Mouse (Mus musculus) C2C12 (cell line): ENCODE results near the gene Zfp462. TPM values are rescaled to one million over a fixed set of nuclear protein-coding genes. Genes with fewer than 3 reads are reported as not detected.

Source experiments
- H3K27me3 ChIP-seq: one replicate; pipeline ENCODE4 v1.6.1; 2011; ENCODE audit not compliant: control insufficient read depth, insufficient read depth, insufficient read length
- H3K36me3 ChIP-seq: one replicate; pipeline ENCODE4 v1.6.1; 2011; ENCODE audit not compliant: control insufficient read depth, insufficient read depth
- H3K4me3 ChIP-seq: one replicate; pipeline ENCODE4 v1.5.1; 2011; ENCODE audit warnings: mild to moderate bottlenecking, control low read depth; ENCODE audit not compliant: poor library complexity, insufficient read depth, severe bottlenecking
- H3K79me2 ChIP-seq: one replicate; pipeline ENCODE4 v1.6.1; 2011; ENCODE audit not compliant: control insufficient read depth, insufficient read depth
- H3K79me3 ChIP-seq: one replicate; pipeline ENCODE4 v1.6.1; 2011; ENCODE audit warnings: low read depth, control low read depth
- H3ac ChIP-seq: one replicate; pipeline ENCODE3; 2011; ENCODE audit warnings: low read depth; ENCODE audit not compliant: control insufficient read depth, insufficient read length
- CEBPB ChIP-seq: IDR thresholded peaks from one replicate; pipeline ENCODE4 v1.6.1; 2011; ENCODE audit warnings: low read depth, mild to moderate bottlenecking, control low read depth, moderate library complexity
- CTCF ChIP-seq: IDR thresholded peaks from one replicate; pipeline ENCODE4 v1.5.1; 2011; ENCODE audit not compliant: control insufficient read depth, insufficient read depth, insufficient read length
- FOSL1 ChIP-seq: IDR thresholded peaks from one replicate; pipeline ENCODE4 v1.8.0; 2011; ENCODE audit warnings: mild to moderate bottlenecking, low read length; ENCODE audit not compliant: poor library complexity, insufficient read depth, severe bottlenecking
- MAX ChIP-seq: IDR thresholded peaks from one replicate; pipeline ENCODE4 v1.6.1; 2011; ENCODE audit warnings: mild to moderate bottlenecking, control low read depth
- MYOD1 ChIP-seq: IDR thresholded peaks from one replicate; pipeline ENCODE4 v1.6.1; 2011; ENCODE audit warnings: low read depth; ENCODE audit not compliant: control insufficient read depth, insufficient read length
- MYOG ChIP-seq: IDR thresholded peaks from one replicate; pipeline ENCODE4 v1.6.1; 2011; ENCODE audit not compliant: control insufficient read depth, insufficient read length; ENCODE audit errors: extremely low read depth
- USF1 ChIP-seq: IDR thresholded peaks from one replicate; pipeline ENCODE4 v1.6.1; 2011; ENCODE audit warnings: low read depth, mild to moderate bottlenecking, control low read depth, moderate library complexity
- polyA plus RNA-seq: library from polyadenylated mRNA; unstranded; fragments of >200 nt; fragmentation: generic; extraction: Trizol; gene quantifications from one replicate; pipeline ENCODE4 v1.2.1, GENCODE M21; 2012; ENCODE audit warnings: missing spikeins

Zfp462 gene
- polyA plus RNA-seq, 1 experiment = 6.3 TPM

DNA sequence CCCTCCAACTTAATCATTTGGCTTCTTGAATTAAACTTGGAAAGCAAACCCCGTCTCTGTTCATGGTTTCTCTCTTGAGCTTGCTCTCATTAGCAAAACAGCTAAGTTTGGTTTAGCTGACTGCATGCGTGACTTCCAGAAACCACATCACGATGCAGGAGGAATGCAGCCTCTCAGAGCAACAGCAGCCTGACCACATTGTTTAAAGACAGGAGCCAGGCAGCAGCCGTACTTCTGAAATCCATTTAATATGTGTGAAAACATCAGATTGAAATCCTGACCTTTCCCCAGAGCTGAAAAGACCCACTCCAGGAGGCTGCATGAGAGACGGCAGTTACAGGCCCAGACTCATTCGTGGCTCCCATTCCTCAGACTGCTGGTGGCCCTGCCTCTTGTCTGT is 144.1 kb downstream of the Zfp462 start:
- H3K4me3 ChIP-seq = no peak overlapping the region
- no peak overlapping the region for H3ac ChIP-seq
- H3K79me2 ChIP-seq = no peaks in the 10 kb centered on the region
- H3K36me3 ChIP-seq = no peaks in the 10 kb centered on the region
- TF ChIP-seq CTCF (no peak), FOSL1 (no peak), MYOG (no peak), CEBPB (no peak), MAX (no peak), USF1 (no peak), MYOD1 (no peak)
- H3K27me3 ChIP-seq = no peaks in the 10 kb centered on the region
- H3K79me3 ChIP-seq = no peaks in the 10 kb centered on the region

GRCm38 (mm10) chr4:55097157-55097556 is 152.3 kb downstream of the Zfp462 start:
- Histone ChIP-seq H3K79me3 (no peaks in the 10 kb centered on the region), H3K79me2 (no peaks in the 10 kb centered on the region), H3K27me3 (no peaks in the 10 kb centered on the region), H3K4me3 (no peak overlapping the region), H3ac (no peak overlapping the region), H3K36me3 (no peaks in the 10 kb centered on the region)
- TF ChIP-seq MAX = no peak
- TF ChIP-seq FOSL1 = no peak
- TF ChIP-seq CTCF = no peak
- TF ChIP-seq CEBPB = no peak
- no peak for TF ChIP-seq USF1
- no peak for TF ChIP-seq MYOD1
- TF ChIP-seq MYOG = no peak

- TF ChIP-seq FOSL1 (no peak), CEBPB (no peak), CTCF (no peak), MYOG (no peak), USF1 (no peak), MAX (no peak), MYOD1 (no peak)
- Histone ChIP-seq H3K27me3 (no peaks in the 10 kb centered on the region), H3K36me3 (no peaks in the 10 kb centered on the region), H3K79me2 (no peaks in the 10 kb centered on the region), H3ac (no peak overlapping the region), H3K4me3 (no peak overlapping the region), H3K79me3 (no peaks in the 10 kb centered on the region)
Measured at GRCm38 (mm10) chr4:55098366-55098765, 153.5 kb downstream of the Zfp462 start.

GRCm38 (mm10) chr4:55100851-55101250 is 156.0 kb downstream of the Zfp462 start:
- TF ChIP-seq USF1 (no peak), MYOG (no peak), CTCF (no peak), MAX (no peak), MYOD1 (no peak), FOSL1 (no peak), CEBPB (no peak)
- Histone ChIP-seq H3K79me2 (no peaks in the 10 kb centered on the region), H3ac (no peak overlapping the region)

DNA sequence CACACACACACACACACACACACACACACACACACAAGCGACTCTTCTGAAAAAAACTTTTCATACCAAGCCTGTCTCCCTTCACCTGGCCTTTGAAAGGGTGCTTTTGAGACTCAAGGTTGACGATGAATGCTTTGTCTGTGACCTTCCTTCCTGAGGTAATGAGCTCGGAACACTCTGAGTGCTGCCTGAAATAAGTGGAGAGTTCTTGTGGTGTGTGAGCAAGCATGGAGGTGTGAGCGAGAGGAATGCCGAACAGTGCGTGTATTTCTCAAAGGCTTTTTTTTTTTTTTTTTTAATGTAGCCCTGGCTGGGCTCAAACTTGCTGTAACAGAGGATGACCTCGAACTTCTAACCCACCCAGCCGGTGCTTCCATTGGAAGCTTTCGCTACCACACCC is 156.8 kb downstream of the Zfp462 start:
- TF ChIP-seq MAX = no peak
- no peak for TF ChIP-seq USF1
- no peak for TF ChIP-seq MYOD1
- no peak for TF ChIP-seq CEBPB
- TF ChIP-seq MYOG = no peak
- TF ChIP-seq FOSL1 = no peak
- TF ChIP-seq CTCF = no peak
- H3K79me3 ChIP-seq = no peaks in the 10 kb centered on the region
- H3K79me2 ChIP-seq = no peaks in the 10 kb centered on the region
- H3K4me3 ChIP-seq = no peak overlapping the region
- H3K27me3 ChIP-seq = no peaks in the 10 kb centered on the region
- no peaks in the 10 kb centered on the region for H3K36me3 ChIP-seq
- no peak overlapping the region for H3ac ChIP-seq

More at GRCm38 (mm10) chr4:55100851-55101250, 156.0 kb downstream of the Zfp462 start:
- Histone ChIP-seq H3K4me3 (no peak overlapping the region), H3K36me3 (no peaks in the 10 kb centered on the region), H3K79me3 (no peaks in the 10 kb centered on the region), H3K27me3 (no peaks in the 10 kb centered on the region)

- TF ChIP-seq CEBPB (no peak), MYOG (no peak), MYOD1 (no peak), FOSL1 (no peak), MAX (no peak), CTCF (no peak), USF1 (no peak)
- no peak overlapping the region for H3K4me3 ChIP-seq
- H3K79me2 ChIP-seq = no peaks in the 10 kb centered on the region
- H3K36me3 ChIP-seq = no peaks in the 10 kb centered on the region
- no peaks in the 10 kb centered on the region for H3K27me3 ChIP-seq
- no peaks in the 10 kb centered on the region for H3K79me3 ChIP-seq
- no peak overlapping the region for H3ac ChIP-seq
Measured at GRCm38 (mm10) chr4:55102382-55102781, 157.5 kb downstream of the Zfp462 start.
